Mouse (Mus musculus): Measurements from ENCODE around the gene Ccser1. TPM values are rescaled to one million over a fixed set of nuclear protein-coding genes. Genes with fewer than 3 reads are reported as not detected.

Gene Ccser1
- total RNA-seq, 2 experiments from 2014 or later: 1.1 to 2.8 TPM

GRCm38 (mm10) chr6:61687002-61687401, 506.9 kb downstream of the Ccser1 start:
- DNase-seq: no peak

- no peak for DNase-seq
Observed at GRCm38 (mm10) chr6:61703003-61703402, 522.9 kb downstream of the Ccser1 start.

GRCm38 (mm10) chr6:61721220-61721619, 541.1 kb downstream of the Ccser1 start:
- no peak for DNase-seq

GRCm38 (mm10) chr6:61729065-61729464, 548.9 kb downstream of the Ccser1 start:
- no peak for DNase-seq

GRCm38 (mm10) chr6:61730088-61730880, 550.2 kb downstream of the Ccser1 start:
- no peak for DNase-seq

GRCm38 (mm10) chr6:61746346-61746745, 566.2 kb downstream of the Ccser1 start:
- DNase-seq: no peak

GRCm38 (mm10) chr6:61762135-61762534, 582.0 kb downstream of the Ccser1 start:
- no peak for DNase-seq

GRCm38 (mm10) chr6:61763379-61763778, 583.3 kb downstream of the Ccser1 start:
- DNase-seq: no peak

GRCm38 (mm10) chr6:61765801-61766200, 585.7 kb downstream of the Ccser1 start:
- DNase-seq: no peak

- no peak for DNase-seq
Observed at GRCm38 (mm10) chr6:61767151-61767550, 587.0 kb downstream of the Ccser1 start.

GRCm38 (mm10) chr6:61786706-61787105, 606.6 kb downstream of the Ccser1 start:
- DNase-seq: no peak

- no peak for DNase-seq
Observed at GRCm38 (mm10) chr6:61800889-61801288, 620.8 kb downstream of the Ccser1 start.

GRCm38 (mm10) chr6:61805481-61805880, 625.4 kb downstream of the Ccser1 start:
- DNase-seq: no peak

GRCm38 (mm10) chr6:61817716-61818115, 637.6 kb downstream of the Ccser1 start:
- DNase-seq: no peak

GRCm38 (mm10) chr6:61876302-61876701, 696.2 kb downstream of the Ccser1 start:
- no peak for DNase-seq

GRCm38 (mm10) chr6:61898238-61898637, 718.1 kb downstream of the Ccser1 start:
- DNase-seq: no peak

- peak in 1 of 2 experiments; percentile 1 for DNase-seq
Observed at GRCm38 (mm10) chr6:61902715-61903114, 722.6 kb downstream of the Ccser1 start.

- DNase-seq: no peak
Observed at GRCm38 (mm10) chr6:61912896-61913295, 732.8 kb downstream of the Ccser1 start.

- DNase-seq: no peak
Observed at GRCm38 (mm10) chr6:61931622-61932021, 751.5 kb downstream of the Ccser1 start.

GRCm38 (mm10) chr6:61936656-61937055, 756.5 kb downstream of the Ccser1 start:
- no peak for DNase-seq

- DNase-seq: no peak
Observed at GRCm38 (mm10) chr6:61939236-61939635, 759.1 kb downstream of the Ccser1 start.

GRCm38 (mm10) chr6:61953703-61954102, 773.6 kb downstream of the Ccser1 start:
- no peak for DNase-seq

GRCm38 (mm10) chr6:61976878-61977277, 796.8 kb downstream of the Ccser1 start:
- DNase-seq: no peak

GRCm38 (mm10) chr6:61978379-61978778, 798.3 kb downstream of the Ccser1 start:
- no peak for DNase-seq

Data from heart, adult 18-20 months (tissue).